Mouse (Mus musculus) stomach, embryonic 15.5 days (tissue): Measurements from ENCODE around the gene Tdrd5. TPM values are rescaled to one million over a fixed set of nuclear protein-coding genes. Genes with fewer than 3 reads are reported as not detected.
A peak's percentile ranks its signal among the peaks of the same experiment; 100 is the strongest.
"Not testable (repeated sequence)": the region's sequence is repeated elsewhere in the genome, so short reads cannot be mapped to it uniquely, and the experiment has no call there.

Source experiments
- ATAC-seq: fragments of 200-750 bp; cut with Nextera tagmentation; 2 replicates; pipeline ENCODE4 v1.8.0; 2017; ENCODE audit warnings: low read depth, moderate number of reproducible peaks, moderate TSS enrichment; ENCODE audit not compliant: insufficient read depth, low FRiP score
- H3K27ac ChIP-seq: fragments of 300-500 bp; sonication (generic); 2 replicates; pipeline ENCODE4 v1.5.1; 2015; ENCODE audit warnings: mild to moderate bottlenecking, inconsistent platforms
- H3K27me3 ChIP-seq: fragments of 300-500 bp; sonication (generic); replicated peaks from 2 replicates; pipeline ENCODE4 v1.6.1; 2015; ENCODE audit warnings: inconsistent platforms
- H3K36me3 ChIP-seq: fragments of 300-500 bp; sonication (generic); 2 replicates; pipeline ENCODE4 v1.6.1; 2015; ENCODE audit warnings: inconsistent platforms
- H3K4me1 ChIP-seq: fragments of 300-500 bp; sonication (generic); 2 replicates; pipeline ENCODE4 v1.6.1; 2015; ENCODE audit warnings: inconsistent platforms
- H3K4me2 ChIP-seq: fragments of 300-500 bp; sonication (generic); 2 replicates; pipeline ENCODE4 v1.6.1; 2015; ENCODE audit warnings: mild to moderate bottlenecking, inconsistent platforms
- H3K4me3 ChIP-seq: fragments of 300-500 bp; sonication (generic); replicated peaks from 2 replicates; pipeline ENCODE4 v1.5.1; 2015; ENCODE audit warnings: inconsistent platforms
- H3K9ac ChIP-seq: fragments of 300-500 bp; sonication (generic); 2 replicates; pipeline ENCODE4 v1.6.1; 2015; ENCODE audit warnings: inconsistent platforms
- H3K9me3 ChIP-seq: fragments of 300-500 bp; sonication (generic); 2 replicates; pipeline ENCODE4 v1.6.1; 2016; ENCODE audit warnings: inconsistent platforms
- WGBS: fragments of 180-500 bp; shearing (Covaris S2); methylation state at CpG from one replicate; pipeline ENCODE4 v1.1.7; 2015; 5-methylcytosine and 5-hydroxymethylcytosine counted together
- polyA plus RNA-seq: library from polyadenylated mRNA; unstranded; fragments of >200 nt; fragmentation: Nextera tagmentation; extraction: Ambion mirVana; gene quantifications from 2 replicates; pipeline ENCODE4 v1.2.1, GENCODE M21; 2015

Gene Tdrd5
- polyA plus RNA-seq, 1 experiment from 2014 or later: 0.68 TPM

GRCm38 (mm10) chr1:156251096-156251495 is 52.4 kb downstream of the Tdrd5 start:
- not testable (repeated sequence) for H3K36me3 ChIP-seq, H3K27me3 ChIP-seq, H3K4me1 ChIP-seq, H3K4me2 ChIP-seq, ATAC-seq, H3K4me3 ChIP-seq, H3K9ac ChIP-seq, H3K9me3 ChIP-seq, H3K27ac ChIP-seq
- 63% methylated on average over 4 of the region's 4 CpGs for WGBS

DNA sequence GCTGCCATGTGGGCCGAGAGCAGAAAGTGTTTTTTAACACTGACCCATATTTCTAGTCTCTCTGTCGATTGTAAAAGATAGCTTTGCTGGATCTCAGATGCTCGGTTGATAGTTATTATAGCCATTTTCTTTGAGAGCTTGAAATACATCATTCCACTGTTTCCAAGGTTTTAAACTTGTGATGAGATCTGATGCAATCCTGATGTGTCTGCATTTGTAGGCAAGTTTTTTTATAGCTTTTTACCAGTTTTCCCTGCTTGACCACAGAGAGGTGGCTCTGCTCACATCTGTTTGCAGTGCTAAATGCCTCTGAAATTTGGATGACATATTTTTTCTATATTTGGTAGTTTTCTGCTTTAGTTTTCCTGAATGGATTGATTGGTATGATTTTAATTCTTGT is 55.6 kb downstream of the Tdrd5 start:
- no peak overlapping the region for H3K9ac ChIP-seq
- H3K4me2 ChIP-seq: no peak overlapping the region
- ATAC-seq: no peak
- H3K36me3 ChIP-seq: no peaks in the 10 kb centered on the region
- H3K27ac ChIP-seq: no peak overlapping the region
- 62% methylated on average over 3 of the region's 3 CpGs for WGBS
- no peaks in the 10 kb centered on the region for H3K27me3 ChIP-seq
- no peaks in the 10 kb centered on the region for H3K4me1 ChIP-seq
- no peaks in the 10 kb centered on the region for H3K9me3 ChIP-seq
- no peak overlapping the region for H3K4me3 ChIP-seq

GRCm38 (mm10) chr1:156241713-156242348 is 61.6 kb downstream of the Tdrd5 start:
- H3K4me1 ChIP-seq: no peaks in the 10 kb centered on the region
- H3K9me3 ChIP-seq: no peaks in the 10 kb centered on the region
- no peak overlapping the region for H3K9ac ChIP-seq
- no peak overlapping the region for H3K4me3 ChIP-seq
- H3K27ac ChIP-seq: no peak overlapping the region
- H3K27me3 ChIP-seq: no peaks in the 10 kb centered on the region
- no peak for ATAC-seq
- H3K4me2 ChIP-seq: no peak overlapping the region
- WGBS: 6% methylated on average over 14 of the region's 14 CpGs
- no peaks in the 10 kb centered on the region for H3K36me3 ChIP-seq

GRCm38 (mm10) chr1:156241035-156241434 is 62.4 kb downstream of the Tdrd5 start:
- no peak overlapping the region for H3K4me3 ChIP-seq
- H3K4me2 ChIP-seq: no peak overlapping the region
- H3K9me3 ChIP-seq: no peaks in the 10 kb centered on the region
- no peaks in the 10 kb centered on the region for H3K36me3 ChIP-seq
- H3K27ac ChIP-seq: no peak overlapping the region
- no peak overlapping the region for H3K9ac ChIP-seq
- no peaks in the 10 kb centered on the region for H3K4me1 ChIP-seq
- 29% methylated on average over 2 of the region's 2 CpGs for WGBS
- no peaks in the 10 kb centered on the region for H3K27me3 ChIP-seq
- ATAC-seq: no peak

- no peaks in the 10 kb centered on the region for H3K9me3 ChIP-seq
- no peak overlapping the region for H3K27ac ChIP-seq
- WGBS: 87% methylated on average over 6 of the region's 6 CpGs
- no peaks in the 10 kb centered on the region for H3K27me3 ChIP-seq
- no peak overlapping the region for H3K9ac ChIP-seq
- H3K4me2 ChIP-seq: no peak overlapping the region
- no peak for ATAC-seq
- 0 out of 2 replicates have a peak, but pooled peaks cover 5% of the 10 kb centered on the region for H3K4me1 ChIP-seq
- H3K4me3 ChIP-seq: no peak overlapping the region
- H3K36me3 ChIP-seq: no peaks in the 10 kb centered on the region
Measured at GRCm38 (mm10) chr1:156231122-156231521, 72.3 kb downstream of the Tdrd5 start.

DNA sequence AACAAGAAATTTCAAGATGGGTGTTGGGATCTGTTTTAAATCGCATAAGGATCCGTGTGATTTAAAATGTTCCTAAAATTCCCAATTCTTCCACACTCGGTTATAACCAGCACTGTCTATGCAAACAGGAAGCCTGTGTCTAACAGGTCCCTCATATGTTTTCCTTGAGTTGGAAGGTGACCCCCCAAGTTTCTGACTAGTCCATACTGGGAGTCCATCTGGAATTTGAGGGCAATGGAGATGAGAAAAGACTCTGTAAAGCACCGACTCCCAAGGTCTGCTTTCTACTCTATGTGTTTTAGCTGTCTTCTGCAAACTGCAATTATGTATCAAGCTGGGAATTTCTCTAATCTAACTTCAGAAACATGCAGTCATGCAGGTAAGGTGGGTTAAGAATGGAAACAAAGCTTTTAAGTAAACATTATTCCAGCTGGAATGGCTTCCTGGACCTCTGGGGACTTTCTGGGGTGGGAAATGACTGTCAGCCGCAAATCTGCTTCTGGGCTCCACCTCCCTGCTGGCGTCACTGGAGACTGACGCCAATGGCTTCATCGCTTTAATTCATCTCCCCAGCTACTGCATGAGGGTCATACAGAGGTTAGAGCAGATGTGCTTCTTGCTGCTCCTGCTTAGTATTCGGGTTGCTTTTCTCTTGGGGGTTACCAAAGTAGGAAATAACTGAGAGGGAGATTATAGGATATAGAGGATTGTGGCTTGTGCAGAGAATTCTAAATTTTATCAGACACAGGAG is 73.0 kb downstream of the Tdrd5 start:
- H3K9ac ChIP-seq: no peak overlapping the region
- H3K9me3 ChIP-seq: no peaks in the 10 kb centered on the region
- peak overlapping the region; percentile 17; the same call in 1 of the 2 replicates for H3K4me2 ChIP-seq
- peak; percentile 60; the same call in 1 of the 2 replicates for ATAC-seq
- 35% methylated on average over 9 of the region's 9 CpGs for WGBS
- H3K27me3 ChIP-seq: no peaks in the 10 kb centered on the region
- H3K4me1 ChIP-seq: 0 out of 2 replicates have a peak, but pooled peaks cover 5% of the 10 kb centered on the region
- H3K27ac ChIP-seq: no peak overlapping the region
- no peaks in the 10 kb centered on the region for H3K36me3 ChIP-seq
- H3K4me3 ChIP-seq: no peak overlapping the region

DNA sequence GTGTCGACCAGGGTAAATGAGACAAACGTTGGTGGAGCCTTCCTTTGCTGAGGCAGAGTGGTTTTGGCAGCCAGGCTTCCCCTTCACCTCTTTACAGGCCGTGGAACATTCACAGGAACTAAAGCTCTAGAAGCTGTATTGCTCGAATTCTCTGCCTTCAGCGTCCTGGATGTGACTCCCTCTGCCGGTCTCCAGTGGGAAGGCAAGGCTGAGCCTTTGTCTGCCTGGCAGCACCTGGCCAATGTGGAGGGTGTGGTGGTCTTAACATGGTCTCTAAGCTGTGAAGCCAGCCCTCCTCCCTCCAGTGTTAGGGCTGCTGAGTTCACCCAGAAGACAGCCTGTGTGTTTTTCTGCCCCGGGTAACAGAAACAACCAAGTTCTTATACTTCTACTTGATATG is 74.0 kb downstream of the Tdrd5 start:
- no peak for ATAC-seq
- no peaks in the 10 kb centered on the region for H3K9me3 ChIP-seq
- 0 out of 2 replicates have a peak, but pooled peaks cover 5% of the 10 kb centered on the region for H3K4me1 ChIP-seq
- no peak overlapping the region for H3K4me2 ChIP-seq
- H3K4me3 ChIP-seq: no peak overlapping the region
- H3K27ac ChIP-seq: no peak overlapping the region
- no peaks in the 10 kb centered on the region for H3K27me3 ChIP-seq
- H3K9ac ChIP-seq: no peak overlapping the region
- 28% methylated on average over 7 of the region's 7 CpGs for WGBS
- no peaks in the 10 kb centered on the region for H3K36me3 ChIP-seq

DNA sequence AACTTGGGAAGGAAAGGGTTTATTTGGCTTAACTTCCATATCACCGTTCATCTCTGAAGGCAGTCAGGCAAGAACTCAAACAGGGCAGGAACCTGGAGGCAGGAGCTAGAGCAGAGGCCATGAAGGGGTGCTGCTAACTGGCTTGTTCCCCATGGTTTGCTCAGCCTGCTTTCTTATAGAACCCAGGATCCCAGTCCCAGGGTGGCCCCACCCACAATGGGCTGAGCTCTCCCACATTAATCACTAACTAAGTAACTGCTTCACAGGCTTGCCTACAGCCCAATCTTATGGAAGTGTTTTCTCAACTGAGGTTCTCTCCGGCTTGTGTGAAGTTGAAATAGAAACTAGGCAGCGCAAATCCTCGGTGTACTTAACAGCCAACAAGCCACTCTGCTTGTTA is 74.7 kb downstream of the Tdrd5 start:
- Histone ChIP-seq H3K4me3 (no peak overlapping the region), H3K27ac (no peak overlapping the region), H3K27me3 (no peaks in the 10 kb centered on the region), H3K9me3 (no peaks in the 10 kb centered on the region), H3K9ac (no peak overlapping the region), H3K4me1 (0 out of 2 replicates have a peak, but pooled peaks cover 5% of the 10 kb centered on the region), H3K4me2 (no peak overlapping the region), H3K36me3 (no peaks in the 10 kb centered on the region)
- no peak for ATAC-seq
- 72% methylated on average over 4 of the region's 4 CpGs for WGBS

GRCm38 (mm10) chr1:156226903-156227302 is 76.6 kb downstream of the Tdrd5 start:
- H3K9me3 ChIP-seq: no peaks in the 10 kb centered on the region
- no peaks in the 10 kb centered on the region for H3K36me3 ChIP-seq
- H3K4me1 ChIP-seq: 0 out of 2 replicates have a peak, but pooled peaks cover 5% of the 10 kb centered on the region
- no peak overlapping the region for H3K4me2 ChIP-seq
- 66% methylated on average over 5 of the region's 5 CpGs for WGBS
- no peak overlapping the region for H3K27ac ChIP-seq
- no peaks in the 10 kb centered on the region for H3K27me3 ChIP-seq
- H3K9ac ChIP-seq: no peak overlapping the region
- no peak for ATAC-seq
- H3K4me3 ChIP-seq: no peak overlapping the region

- Histone ChIP-seq H3K9ac (no peak overlapping the region), H3K4me1 (peaks cover 10% of the 10 kb centered on the region; the same call in 1 of the 2 replicates), H3K36me3 (no peaks in the 10 kb centered on the region), H3K9me3 (no peaks in the 10 kb centered on the region), H3K4me2 (no peak overlapping the region), H3K27me3 (no peaks in the 10 kb centered on the region), H3K27ac (no peak overlapping the region), H3K4me3 (no peak overlapping the region)
- ATAC-seq: peak; percentile 91; the same call in 1 of the 2 replicates
- 49% methylated on average over 13 of the region's 13 CpGs for WGBS
Measured at GRCm38 (mm10) chr1:156222205-156223000, 81.1 kb downstream of the Tdrd5 start.

- Histone ChIP-seq H3K9ac (no peak overlapping the region), H3K27ac (no peak overlapping the region), H3K4me1 (peaks cover 10% of the 10 kb centered on the region; the same call in 1 of the 2 replicates), H3K9me3 (no peaks in the 10 kb centered on the region), H3K36me3 (no peaks in the 10 kb centered on the region), H3K4me2 (no peak overlapping the region), H3K27me3 (no peaks in the 10 kb centered on the region), H3K4me3 (no peak overlapping the region)
- 71% methylated on average over 2 of the region's 2 CpGs for WGBS
- no peak for ATAC-seq
Measured at GRCm38 (mm10) chr1:156221327-156221726, 82.1 kb downstream of the Tdrd5 start.

- Histone ChIP-seq H3K4me3 (no peak overlapping the region), H3K9ac (no peak overlapping the region), H3K27me3 (no peaks in the 10 kb centered on the region), H3K4me2 (no peak overlapping the region), H3K9me3 (no peaks in the 10 kb centered on the region), H3K36me3 (no peaks in the 10 kb centered on the region), H3K27ac (no peak overlapping the region), H3K4me1 (peaks cover 10% of the 10 kb centered on the region; the same call in 1 of the 2 replicates)
- ATAC-seq: no peak
- 71% methylated on average over 2 of the region's 2 CpGs for WGBS
Measured at GRCm38 (mm10) chr1:156218573-156218972, 84.9 kb downstream of the Tdrd5 start.
